Mouse (Mus musculus): Measurements from ENCODE around the gene Tcfl5. TPM values are rescaled to one million over a fixed set of nuclear protein-coding genes. Genes with fewer than 3 reads are reported as not detected.

The Tcfl5 gene
- total RNA-seq (2021), result 1 to 10 TPM in 1 of 2 experiments, under 1 TPM in 1; 0.81 to 1.0 TPM

DNA sequence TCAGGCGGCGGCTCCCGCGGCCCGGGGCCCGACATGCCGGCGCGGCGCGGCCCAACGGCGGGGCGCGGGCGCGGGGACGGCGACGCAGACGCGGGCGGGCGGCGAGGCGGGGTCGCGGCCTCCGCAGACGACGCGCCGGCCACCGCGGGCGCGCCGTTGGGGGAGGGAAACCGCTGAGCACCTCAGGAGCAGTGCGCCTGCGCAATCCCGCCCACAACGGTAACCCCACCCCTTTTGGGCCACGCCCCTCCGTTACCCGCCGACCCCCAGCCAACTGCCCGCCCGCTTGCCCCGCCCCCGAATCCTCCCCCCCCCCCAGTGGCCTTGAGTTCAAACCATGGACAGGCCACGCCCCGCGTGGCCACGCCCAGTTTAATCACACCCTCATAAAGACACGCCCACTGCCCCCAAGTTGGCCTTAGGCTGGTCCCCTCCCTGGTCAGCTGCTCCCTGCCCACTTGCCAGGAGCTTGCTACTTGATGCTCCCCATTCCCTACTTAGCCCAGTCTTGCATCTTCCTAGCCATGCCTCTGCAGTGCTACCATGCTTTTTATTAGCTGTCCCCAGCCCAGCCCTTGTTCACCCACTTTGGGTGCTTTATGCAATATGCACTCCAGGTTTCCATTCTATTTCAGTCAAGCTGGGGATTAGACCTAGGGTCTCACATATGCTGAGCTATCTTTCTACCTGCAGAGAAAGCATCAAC is at the start of gene Tcfl5:
Gene Tcfl5, minus strand, starts transcription at position 154 of the 706 bp plus-strand sequence.
- intact Hi-C loops (cut with DNase I), result no loop called here
- DNase-seq (ENCODE audit: low spot score in 2 of 2), result no peak

DNA sequence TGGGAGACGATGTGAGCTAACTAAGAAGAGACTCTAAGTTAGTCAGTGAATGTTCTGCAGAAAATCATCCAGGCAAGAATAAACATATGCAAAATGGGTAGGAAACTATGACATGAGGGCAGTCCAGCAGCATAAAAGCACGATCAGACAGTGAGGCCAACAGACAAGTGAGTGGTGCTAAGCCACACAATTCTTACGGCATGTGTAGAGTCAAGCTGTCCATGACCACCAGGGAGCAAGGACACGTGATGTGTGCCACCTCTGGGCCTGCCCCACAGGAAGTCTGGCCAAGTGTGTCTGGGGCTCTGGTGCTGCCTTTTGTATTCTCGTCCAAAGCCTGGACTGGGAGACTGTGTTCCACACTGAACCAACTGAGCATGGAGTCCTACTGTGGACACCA is 47.3 kb upstream of the Tcfl5 start:
- intact Hi-C loops (cut with DNase I), result no loop called here
- no peak for DNase-seq (ENCODE audit: low spot score in 2 of 2)

DNA sequence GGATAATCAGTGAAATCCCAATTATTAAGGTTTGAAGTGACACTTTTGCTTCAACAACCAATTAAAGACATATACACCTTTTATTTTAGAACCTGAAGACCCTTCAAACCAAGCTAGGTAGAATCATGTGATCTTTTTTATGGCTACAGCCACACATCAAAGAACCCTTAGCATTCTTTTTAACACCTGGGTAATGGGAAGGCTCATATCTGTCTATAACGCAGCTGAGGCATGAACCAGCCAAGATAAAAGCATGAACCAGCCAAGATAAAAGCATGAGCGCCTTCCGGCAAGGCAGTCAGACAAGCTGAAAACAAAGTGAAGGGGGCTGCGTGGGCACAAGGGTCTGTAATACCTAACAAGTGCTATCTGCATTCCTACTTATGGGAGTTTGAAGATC is 41.5 kb upstream of the Tcfl5 start:
- intact Hi-C loops (cut with DNase I), result no loop called here

DNA sequence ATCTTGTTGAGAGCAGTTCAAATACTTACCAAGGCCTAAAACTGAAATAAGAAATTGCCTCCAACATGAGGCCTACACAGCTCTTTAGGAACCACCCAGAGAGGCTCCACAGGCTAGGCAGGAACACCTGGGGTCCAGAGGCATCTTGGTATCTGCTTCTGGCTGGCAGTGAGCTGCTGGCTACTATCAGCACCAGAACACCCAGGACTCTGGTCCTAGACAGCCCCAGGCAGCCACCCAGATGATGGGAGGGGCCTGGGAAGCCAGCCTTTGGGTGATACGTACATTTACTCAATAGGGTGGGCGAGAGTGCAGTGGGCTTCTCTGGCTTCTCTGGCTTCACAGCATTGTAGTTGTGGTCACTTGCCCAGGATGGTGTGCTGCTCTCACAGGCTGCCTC is 41.0 kb upstream of the Tcfl5 start:
- intact Hi-C loops (cut with DNase I), result no loop called here
- no peak for DNase-seq (ENCODE audit: low spot score in 2 of 2)

More for the DNA sequence above, 41.5 kb upstream of the Tcfl5 start:
- no peak for DNase-seq (ENCODE audit: low spot score in 2 of 2)

DNA sequence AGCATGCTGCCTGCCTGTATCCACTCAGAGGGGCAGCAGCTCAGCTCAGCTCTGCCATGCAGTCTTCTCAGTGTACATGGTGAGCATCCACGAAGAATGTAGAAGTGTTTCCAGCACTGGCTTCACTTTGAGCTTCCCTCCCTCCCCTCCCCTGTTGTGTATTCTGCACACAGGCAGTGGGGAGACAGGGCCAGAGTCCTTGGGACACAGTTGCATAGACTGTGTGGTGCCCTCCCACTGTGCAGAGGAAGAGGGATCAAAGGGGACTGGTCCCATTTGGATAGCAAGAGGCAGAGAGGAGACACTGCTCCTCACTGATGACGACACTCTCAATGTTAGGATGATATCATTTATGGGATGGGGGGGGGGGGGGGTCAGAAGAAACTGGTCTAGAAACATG is 38.7 kb upstream of the Tcfl5 start:
- no peak for DNase-seq (ENCODE audit: low spot score in 2 of 2)
- intact Hi-C loops (cut with DNase I), result no loop called here

DNA sequence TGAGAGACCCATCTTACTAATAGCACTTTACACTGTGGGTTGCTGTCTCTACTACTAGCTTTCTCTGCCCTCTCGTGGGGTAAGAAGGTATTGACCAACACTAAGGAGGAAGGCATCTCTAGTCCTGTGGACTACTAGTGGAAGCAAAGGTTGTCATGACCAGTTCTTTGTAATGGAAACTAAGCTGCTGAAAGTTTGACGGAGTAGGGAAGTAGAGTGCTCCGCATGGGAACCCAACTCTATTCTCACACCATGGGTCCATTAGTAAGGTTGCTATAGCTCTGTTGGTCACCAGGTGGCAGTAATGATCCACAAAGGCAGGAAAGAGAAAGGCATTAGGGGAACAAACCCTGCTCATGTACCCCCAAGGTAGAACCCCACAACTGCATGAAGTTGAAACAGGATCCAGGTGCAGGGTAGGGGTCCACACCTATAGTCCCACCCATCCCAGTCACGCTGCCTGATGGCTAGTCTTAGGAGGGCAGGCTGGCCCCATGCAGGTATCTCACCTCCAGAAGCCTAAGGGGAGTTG is 36.2 kb upstream of the Tcfl5 start:
- intact Hi-C loops (cut with DNase I), result loop anchor here (5.0 to 10.0 kb wide), 3 partner anchors 49 to 94 kb away; partner anchors contain the start of genes Mrgbp, Ogfr and Slc17a9
- DNase-seq (ENCODE audit: low spot score in 2 of 2), result peak; percentile 56 to 73

DNA sequence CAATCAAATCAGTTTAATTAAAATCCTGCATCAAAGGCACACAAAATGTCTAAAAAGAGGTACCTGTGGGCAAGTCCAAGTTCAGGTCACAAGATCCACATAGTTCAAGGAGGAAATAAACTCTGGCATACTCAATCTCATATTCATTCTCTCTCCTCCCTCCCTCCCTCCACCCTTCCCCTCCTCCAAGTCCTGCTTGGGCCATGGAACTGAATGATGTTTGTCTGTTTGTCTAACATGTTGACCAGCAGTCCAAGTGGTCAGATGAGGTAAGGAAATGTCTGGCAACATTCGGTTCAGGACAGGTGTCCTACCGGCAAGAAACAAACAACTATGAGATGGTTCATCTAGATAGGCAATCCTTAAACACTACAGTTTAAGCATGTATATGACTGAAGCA is 34.2 kb upstream of the Tcfl5 start:
- intact Hi-C loops (cut with DNase I), result loop anchor here (5.0 to 10.0 kb wide), 3 partner anchors 51 to 92 kb away; partner anchors contain the start of genes Mrgbp, Ogfr and Slc17a9

DNA sequence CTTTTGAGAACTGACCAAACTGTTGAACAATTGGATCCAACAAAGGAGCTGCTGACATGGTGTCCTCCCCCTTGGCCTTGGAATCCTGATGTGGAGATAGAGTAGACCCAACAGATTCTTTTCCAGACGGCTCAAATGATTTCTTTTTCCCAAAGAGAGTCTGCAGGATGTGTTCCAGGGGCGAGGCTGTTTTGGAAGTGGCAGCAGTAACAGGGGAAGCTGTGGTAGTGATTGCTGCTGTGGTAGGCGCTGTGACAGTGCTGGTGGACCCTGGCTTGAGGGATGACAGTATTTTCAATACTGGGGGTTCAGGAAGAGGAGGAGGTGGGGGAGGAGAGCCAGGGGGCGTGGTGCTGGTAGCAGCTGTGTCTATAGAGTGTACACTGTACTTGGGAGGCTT is 19.5 kb upstream of the Tcfl5 start:
- intact Hi-C loops (cut with DNase I), result no loop called here
- no peak for DNase-seq (ENCODE audit: low spot score in 2 of 2)

More for the DNA sequence above, 34.2 kb upstream of the Tcfl5 start:
- DNase-seq (ENCODE audit: low spot score in 2 of 2), result no peak

DNA sequence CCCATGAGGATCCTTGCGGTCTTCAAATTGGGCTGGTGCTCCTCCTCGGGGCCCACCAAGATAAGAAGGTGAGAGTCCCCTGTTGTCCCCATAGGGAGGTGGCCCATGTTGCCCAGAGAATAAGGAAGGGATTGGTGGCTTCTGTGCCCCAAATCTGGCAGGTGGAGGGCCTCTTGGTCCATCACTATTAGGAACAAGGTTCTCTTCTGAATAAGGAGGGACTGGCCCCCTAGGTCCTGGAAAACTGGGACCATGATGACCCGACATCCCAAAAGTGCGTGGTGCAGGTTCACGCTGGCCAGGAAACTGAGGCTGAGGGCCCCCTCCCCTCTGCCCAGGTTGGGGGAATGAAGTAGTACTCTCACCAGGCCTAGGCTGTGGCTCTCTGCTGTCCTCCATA is 18.0 kb upstream of the Tcfl5 start:
- intact Hi-C loops (cut with DNase I), result no loop called here
- no peak for DNase-seq (ENCODE audit: low spot score in 2 of 2)

DNA sequence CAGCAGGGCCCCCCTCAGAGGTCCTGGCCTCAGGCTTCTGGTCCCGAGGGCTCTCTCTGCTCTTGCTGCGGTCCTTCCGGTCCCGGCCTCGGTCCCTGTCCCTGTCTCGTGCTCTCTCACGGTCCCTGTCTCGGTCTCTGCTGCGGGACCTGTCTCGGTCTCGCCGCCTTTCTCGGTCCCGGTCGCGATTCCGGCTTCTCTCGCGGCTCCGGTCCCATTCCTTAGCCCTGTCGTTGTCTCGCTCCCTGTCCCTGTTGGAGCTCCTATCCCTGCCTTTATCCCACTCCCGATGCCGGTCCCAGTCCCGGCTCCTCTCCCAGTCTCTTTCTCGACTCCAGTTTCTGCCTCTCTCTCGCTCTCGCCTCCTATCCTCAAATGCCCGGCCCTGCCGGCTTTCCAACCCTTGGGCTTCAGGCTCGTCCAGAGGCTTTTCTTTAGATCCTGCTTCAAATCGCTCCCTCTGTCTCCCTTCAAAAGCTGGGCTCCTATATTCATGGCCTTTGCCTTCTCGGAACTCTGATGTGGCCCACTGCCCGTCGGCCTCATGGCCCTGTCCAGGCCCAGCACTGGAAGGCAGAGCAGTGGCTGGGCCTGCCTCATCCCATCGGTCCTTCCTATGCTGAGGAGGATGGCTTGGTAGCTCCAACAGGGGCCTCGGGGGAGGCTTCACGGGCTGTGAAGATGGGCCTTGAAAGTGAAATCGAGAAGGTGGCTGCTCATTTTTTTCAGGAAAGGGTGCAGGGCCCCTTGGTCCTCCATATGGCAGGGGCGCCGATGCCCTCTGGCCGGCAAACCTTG is 17.0 kb upstream of the Tcfl5 start:
- DNase-seq (ENCODE audit: low spot score in 2 of 2), result no peak
- intact Hi-C loops (cut with DNase I), result loop anchor here (5.0 kb wide), 1 partner anchor 88 kb away; no protein-coding TSS in a partner anchor

DNA sequence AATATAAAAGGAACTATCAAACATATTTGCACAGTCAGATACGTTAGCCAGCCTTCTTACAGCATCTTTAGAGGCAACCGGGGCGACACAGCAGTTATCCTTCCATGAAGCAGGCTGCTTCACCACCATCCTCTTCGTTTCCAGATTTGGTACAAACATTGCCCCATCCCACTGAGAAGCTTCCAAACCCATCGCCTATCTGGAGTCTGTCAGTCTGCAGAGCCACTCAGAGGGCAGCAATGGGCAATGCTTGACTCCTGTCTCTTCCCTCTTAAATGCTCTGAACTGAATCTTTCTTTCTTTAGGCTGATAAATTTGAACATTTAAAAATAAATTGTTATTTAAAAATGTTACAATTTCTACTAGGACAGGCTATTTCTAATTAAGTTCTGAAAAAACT is 15.9 kb upstream of the Tcfl5 start:
- no peak for DNase-seq (ENCODE audit: low spot score in 2 of 2)
- intact Hi-C loops (cut with DNase I), result loop anchor here (5.0 kb wide), 1 partner anchor 89 kb away; no protein-coding TSS in a partner anchor

DNA sequence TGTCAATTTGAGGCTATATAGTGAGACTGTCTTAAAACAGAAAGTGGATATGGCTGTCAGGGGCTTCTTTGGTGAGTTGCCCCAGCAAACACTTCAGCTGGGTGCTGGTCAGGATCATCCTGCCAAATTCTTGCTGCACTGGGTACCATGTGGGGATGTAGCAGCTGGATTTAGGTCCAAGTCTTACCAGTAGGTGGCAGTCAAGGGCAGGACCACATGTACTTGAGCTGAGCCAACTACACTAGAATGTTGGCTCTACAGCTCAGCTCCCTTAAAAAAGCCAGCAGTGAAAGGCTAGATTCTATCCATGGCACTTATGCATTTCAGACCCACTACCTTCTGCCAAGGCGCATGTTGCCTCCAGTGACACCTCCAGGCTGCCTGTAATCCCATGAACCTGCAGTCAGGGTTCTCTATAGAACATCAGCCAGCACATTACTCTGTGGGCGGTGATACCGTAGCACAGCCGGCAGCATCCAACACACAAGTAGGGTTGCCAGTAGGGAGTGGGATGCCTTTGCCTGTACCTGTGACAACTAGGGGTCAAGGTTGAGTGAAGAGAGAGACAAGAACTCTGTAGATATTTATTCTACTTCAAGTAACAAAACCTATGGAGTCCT is 15.0 kb upstream of the Tcfl5 start:
- intact Hi-C loops (cut with DNase I), result loop anchor here (5.0 kb wide), 1 partner anchor 90 kb away; no protein-coding TSS in a partner anchor
- peak; percentile 63 to 70 for DNase-seq (ENCODE audit: low spot score in 2 of 2)

DNA sequence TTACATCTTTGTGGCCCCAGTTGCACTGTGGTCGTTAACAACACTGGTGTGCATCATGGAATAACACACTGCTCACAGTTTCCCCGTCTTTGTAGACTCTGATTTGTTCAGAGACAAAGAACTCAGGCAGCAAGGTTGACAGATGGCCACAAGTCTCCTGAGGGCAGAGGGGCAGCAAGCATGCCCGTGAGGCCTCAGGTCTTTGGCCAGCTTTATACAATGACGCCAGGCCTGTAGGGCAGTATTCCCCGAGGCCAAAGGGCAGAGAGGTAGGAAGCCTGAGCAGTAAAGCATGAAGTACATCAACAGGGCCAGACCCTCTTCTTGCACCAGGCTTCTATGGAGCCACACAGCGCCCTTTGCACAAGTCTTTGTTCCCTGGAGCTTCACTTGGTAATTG is 12.6 kb upstream of the Tcfl5 start:
- no peak for DNase-seq (ENCODE audit: low spot score in 2 of 2)
- intact Hi-C loops (cut with DNase I), result loop anchor here (5.0 kb wide), 1 partner anchor 92 kb away; no protein-coding TSS in a partner anchor

DNA sequence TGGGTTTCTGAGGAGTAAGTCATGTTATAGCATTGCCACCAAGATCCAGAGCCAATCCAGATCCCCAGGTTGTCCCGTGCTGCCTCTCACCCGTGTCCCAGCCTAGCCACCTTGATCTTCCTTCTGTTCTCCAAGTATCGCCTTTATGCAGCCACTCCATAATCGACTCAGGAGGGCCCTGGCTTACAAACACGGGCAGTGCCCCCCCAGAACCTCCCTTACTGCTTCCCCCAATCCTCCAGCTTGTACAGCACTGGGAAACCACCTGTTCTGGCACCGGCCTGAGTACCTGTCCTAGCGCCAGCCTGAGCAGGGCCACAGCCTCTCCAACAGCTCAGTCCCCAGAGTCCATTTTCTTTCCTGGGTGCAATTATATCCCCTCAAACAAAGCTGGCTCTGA is 12.2 kb upstream of the Tcfl5 start:
- intact Hi-C loops (cut with DNase I), result loop anchor here (5.0 kb wide), 1 partner anchor 93 kb away; no protein-coding TSS in a partner anchor
- DNase-seq (ENCODE audit: low spot score in 2 of 2), result no peak

DNA sequence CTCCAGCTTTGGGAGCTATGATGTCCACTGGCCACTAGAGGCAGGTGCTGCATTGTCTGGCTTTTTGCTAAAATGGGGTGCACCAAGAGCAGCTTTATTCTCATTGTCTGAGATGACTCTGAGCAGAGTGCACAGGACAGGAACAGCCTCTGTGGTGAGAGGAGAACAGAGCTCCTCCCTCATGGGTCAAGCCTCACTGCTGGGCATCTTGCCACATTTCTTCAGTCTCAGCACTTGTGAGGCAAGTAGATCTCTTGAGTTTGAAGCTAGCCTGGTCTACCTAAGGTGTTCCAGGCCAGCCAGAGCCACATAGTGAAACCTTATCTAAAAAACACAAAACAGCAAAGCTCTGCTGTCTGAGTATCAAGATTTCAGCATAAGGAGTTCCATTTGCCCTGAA is 4.3 kb upstream of the Tcfl5 start:
- no peak for DNase-seq (ENCODE audit: low spot score in 2 of 2)
- intact Hi-C loops (cut with DNase I), result no loop called here

DNA sequence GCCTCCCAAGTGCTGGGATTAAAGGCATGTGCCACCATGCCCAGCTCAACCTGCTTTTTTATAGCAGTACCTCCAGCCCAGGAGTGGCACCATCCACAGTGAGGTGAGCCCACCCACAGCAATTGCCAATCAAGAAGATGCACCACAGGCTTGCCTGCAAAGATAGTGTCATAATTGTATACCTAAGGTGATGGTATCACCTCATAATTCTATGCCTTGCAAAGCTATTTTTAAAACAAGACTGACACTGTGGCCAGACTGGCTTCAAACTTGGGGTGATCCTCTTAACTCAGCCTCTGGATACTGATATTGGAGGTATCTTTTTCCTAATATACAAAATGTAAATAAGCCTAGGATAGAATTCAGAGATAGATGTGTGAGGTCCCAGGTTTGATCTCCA is 1.1 kb upstream of the Tcfl5 start:
- intact Hi-C loops (cut with DNase I), result no loop called here
- DNase-seq (ENCODE audit: low spot score in 2 of 2), result no peak

DNA sequence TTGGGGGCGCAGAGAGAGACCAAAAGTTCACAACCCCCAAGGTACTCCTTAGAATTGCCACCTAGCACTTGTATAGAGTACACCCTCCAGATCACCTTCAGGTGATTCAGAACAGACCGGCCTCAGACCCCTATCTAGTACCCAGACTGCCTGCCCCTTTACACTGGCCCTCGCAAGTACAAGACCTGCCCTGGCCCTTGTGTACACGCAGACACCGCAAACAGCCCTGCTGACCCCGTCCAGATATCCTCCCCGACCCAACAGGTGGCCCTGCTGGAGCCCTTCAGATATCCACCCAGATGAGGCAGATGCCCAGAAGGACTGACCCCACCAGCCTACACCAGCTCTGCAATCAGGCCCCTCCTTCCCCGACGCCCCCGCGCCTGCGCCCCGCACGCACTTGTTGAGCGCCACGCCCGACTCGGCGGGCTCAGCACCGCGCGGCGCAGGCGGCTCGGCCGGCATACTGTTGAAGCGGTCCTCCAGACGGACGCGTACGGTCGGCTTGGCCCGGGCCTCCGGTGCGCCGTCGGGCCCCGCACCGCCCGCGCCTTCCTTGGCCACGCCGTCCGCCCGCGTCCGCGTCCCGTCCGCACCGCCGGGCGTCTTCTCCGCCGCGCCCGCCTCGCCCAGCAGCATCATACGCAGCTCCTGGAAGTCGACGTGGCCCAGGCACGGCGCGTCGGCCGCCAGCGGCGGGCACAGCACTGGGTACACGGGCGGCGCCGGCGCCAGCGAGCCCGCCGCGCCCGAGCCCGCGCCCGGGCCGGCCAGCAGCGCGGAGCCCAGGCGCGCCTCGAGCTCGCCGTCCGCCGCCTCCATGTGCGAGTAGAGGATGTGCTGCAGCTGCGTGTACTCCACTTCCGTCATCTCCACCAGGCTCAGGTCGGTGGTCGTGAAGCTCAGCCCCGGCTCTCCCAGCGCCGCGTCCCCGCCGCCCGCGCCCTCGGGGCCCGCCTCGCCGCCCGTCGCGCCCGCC is 643 bp downstream of the Tcfl5 start:
- intact Hi-C loops (cut with DNase I), result no loop called here
- DNase-seq (ENCODE audit: low spot score in 2 of 2), result no peak

DNA sequence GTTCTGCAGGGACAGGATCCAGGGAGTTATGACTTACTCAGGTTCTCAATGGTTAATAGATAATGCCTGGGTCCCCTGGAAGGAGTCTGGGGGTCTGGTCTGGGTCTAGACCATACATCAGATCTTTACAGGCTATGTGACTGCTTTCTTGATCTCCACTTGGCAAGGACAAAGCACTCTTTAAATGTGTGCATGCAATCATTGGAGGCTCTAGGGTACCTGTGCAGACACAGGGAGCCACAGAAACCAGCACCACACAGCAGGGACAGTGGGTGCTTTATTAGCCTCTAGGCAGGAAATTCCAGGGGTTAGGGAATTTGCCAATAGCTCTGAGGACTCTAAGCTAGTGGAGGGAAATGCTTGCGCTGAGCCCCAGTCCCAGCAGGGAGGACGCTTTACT is 30.6 kb downstream of the Tcfl5 start:
- intact Hi-C loops (cut with DNase I), result no loop called here
- no peak for DNase-seq (ENCODE audit: low spot score in 2 of 2)

DNA sequence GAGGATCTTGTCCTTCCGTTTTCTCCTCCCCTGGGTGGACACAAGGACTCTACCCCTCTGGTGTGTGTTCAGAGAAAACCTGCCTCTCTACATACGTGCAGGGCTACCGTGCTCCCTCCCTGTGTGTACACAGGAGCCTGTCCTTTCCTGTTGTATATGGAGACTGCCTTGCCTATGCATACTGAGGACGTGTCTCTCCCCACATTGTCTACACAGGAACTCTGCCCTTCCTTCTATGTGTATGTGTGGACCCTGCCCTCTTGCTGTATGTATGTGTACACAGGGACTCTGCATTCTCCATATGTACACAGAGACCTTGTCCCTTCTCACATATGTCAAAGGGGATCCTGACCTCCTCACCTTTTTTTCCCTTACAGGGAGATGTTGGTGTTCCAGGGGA is 32.2 kb downstream of the Tcfl5 start:
- intact Hi-C loops (cut with DNase I), result no loop called here

More for the DNA sequence above, 32.2 kb downstream of the Tcfl5 start:
- no peak for DNase-seq (ENCODE audit: low spot score in 2 of 2)
